Mouse (Mus musculus) right cerebral cortex, postnatal 36 days (tissue): ENCODE measurements around the gene Sdad1.

Experiments used
- DNase-seq, 2 experiments: peaks; one replicate each; pipeline ENCODE4 v3.0.0; 2022; ENCODE audit warnings: low spot score in 2 of 2, mixed read lengths in 1 of 2

Gene Sdad1

GRCm38 (mm10) chr5:92312046-92312715, 1.9 kb upstream of the Sdad1 start:
- peak; percentile 75 to 80 for DNase-seq

- no peak for DNase-seq
These were observed 6.0 kb downstream of the Sdad1 start for GRCm38 (mm10) chr5:92304291-92304690.

- no peak for DNase-seq
These were observed 8.0 kb downstream of the Sdad1 start for GRCm38 (mm10) chr5:92302149-92302840.

- no peak for DNase-seq
These were observed 15.8 kb downstream of the Sdad1 start for GRCm38 (mm10) chr5:92294525-92294924.

- DNase-seq, result no peak
These were observed 18.4 kb downstream of the Sdad1 start for GRCm38 (mm10) chr5:92291652-92292414.

GRCm38 (mm10) chr5:92287840-92288239, 22.4 kb downstream of the Sdad1 start:
- DNase-seq, result no peak

GRCm38 (mm10) chr5:92283107-92283506, 27.2 kb downstream of the Sdad1 start:
- no peak for DNase-seq

GRCm38 (mm10) chr5:92282571-92282970, 27.7 kb downstream of the Sdad1 start:
- no peak for DNase-seq

GRCm38 (mm10) chr5:92278942-92279537, 31.2 kb downstream of the Sdad1 start:
- DNase-seq, result no peak

GRCm38 (mm10) chr5:92277437-92278394, 32.6 kb downstream of the Sdad1 start, which contains the start of gene Naaa:
Gene Naaa, minus strand, starts transcription at chr5:92278170.
- peak; percentile 73 to 79 for DNase-seq

GRCm38 (mm10) chr5:92270496-92270895, 39.8 kb downstream of the Sdad1 start:
- DNase-seq, result no peak

GRCm38 (mm10) chr5:92263761-92264359, 46.4 kb downstream of the Sdad1 start:
- DNase-seq, result peak; percentile 57 to 67

- DNase-seq, result no peak
These were observed 47.6 kb downstream of the Sdad1 start for GRCm38 (mm10) chr5:92262646-92263045.

- DNase-seq, result no peak
These were observed 54.1 kb downstream of the Sdad1 start, which contains the start of gene Ppef2 for GRCm38 (mm10) chr5:92256218-92256617. Gene Ppef2, minus strand, starts transcription at chr5:92256278.

- no peak for DNase-seq
These were observed 55.8 kb downstream of the Sdad1 start for GRCm38 (mm10) chr5:92254476-92254875.

GRCm38 (mm10) chr5:92252797-92253343, 57.4 kb downstream of the Sdad1 start:
- no peak for DNase-seq

GRCm38 (mm10) chr5:92252031-92252430, 58.2 kb downstream of the Sdad1 start:
- no peak for DNase-seq

- no peak for DNase-seq
These were observed 61.7 kb downstream of the Sdad1 start for GRCm38 (mm10) chr5:92248614-92249013.

GRCm38 (mm10) chr5:92245483-92245882, 64.8 kb downstream of the Sdad1 start:
- DNase-seq, result no peak

- no peak for DNase-seq
These were observed 65.4 kb downstream of the Sdad1 start for GRCm38 (mm10) chr5:92244900-92245299.
